Mouse (Mus musculus) embryonic facial prominence, embryonic 14.5 days (tissue): ENCODE results near the gene Tbce. TPM values are rescaled to one million over a fixed set of nuclear protein-coding genes. Genes with fewer than 3 reads are reported as not detected.

Experiments used
- ATAC-seq: fragments of 200-750 bp; cut with Nextera tagmentation; 2 replicates; pipeline ENCODE4 v1.8.0; 2017; ENCODE audit warnings: low read depth, moderate number of reproducible peaks, moderate TSS enrichment
- DNase-seq: peaks from one replicate; pipeline ENCODE4 v3.0.0-alpha.2; 2015; ENCODE audit warnings: low spot score
- H3K27ac ChIP-seq: fragments of 300-500 bp; sonication (generic); replicated peaks from 2 replicates; pipeline ENCODE4 v1.5.1; 2014; ENCODE audit warnings: low read depth, mild to moderate bottlenecking, low read length, moderate library complexity
- H3K27me3 ChIP-seq: fragments of 300-500 bp; sonication (generic); replicated peaks from 2 replicates; pipeline ENCODE4 v1.6.1; 2014; ENCODE audit warnings: low read length; ENCODE audit not compliant: control insufficient read depth, insufficient read depth
- H3K36me3 ChIP-seq: fragments of 300-500 bp; sonication (generic); 2 replicates; pipeline ENCODE4 v1.6.1; 2014; ENCODE audit warnings: low read length, mixed read lengths; ENCODE audit not compliant: control insufficient read depth, insufficient read depth
- H3K4me1 ChIP-seq: fragments of 300-500 bp; sonication (generic); 2 replicates; pipeline ENCODE4 v1.6.1; 2014; ENCODE audit warnings: antibody characterized with exemption, low read length; ENCODE audit not compliant: control insufficient read depth, insufficient read depth
- H3K4me2 ChIP-seq: fragments of 300-500 bp; sonication (generic); 2 replicates; pipeline ENCODE4 v1.6.1; 2014; ENCODE audit warnings: low read depth, mild to moderate bottlenecking, low read length, moderate library complexity, mixed read lengths
- H3K4me3 ChIP-seq: fragments of 300-500 bp; sonication (generic); 2 replicates; pipeline ENCODE4 v1.5.1; 2014; ENCODE audit warnings: low read depth, mild to moderate bottlenecking, low read length
- H3K9ac ChIP-seq: fragments of 300-500 bp; sonication (generic); 2 replicates; pipeline ENCODE4 v1.6.1; 2014; ENCODE audit warnings: low read depth, mild to moderate bottlenecking, low read length, moderate library complexity, mixed read lengths
- H3K9me3 ChIP-seq: fragments of 300-500 bp; sonication (generic); 2 replicates; pipeline ENCODE4 v1.6.1; 2016; ENCODE audit warnings: low read length; ENCODE audit not compliant: control insufficient read depth
- WGBS: fragments of 180-500 bp; shearing (Covaris S2); extraction: QIAGEN DNeasy Blood & Tissue Kit; methylation state at CpG from one replicate; pipeline ENCODE4 v1.1.7; 2014; 5-methylcytosine and 5-hydroxymethylcytosine counted together
- polyA plus RNA-seq: library from polyadenylated mRNA; unstranded; fragments of >200 nt; fragmentation: Nextera tagmentation; extraction: Ambion mirVana; gene quantifications from 2 replicates; pipeline ENCODE4 v1.2.1, GENCODE M21; 2014

The Tbce gene
- polyA plus RNA-seq = 47.5 and 54.6 TPM in 2 replicates

DNA sequence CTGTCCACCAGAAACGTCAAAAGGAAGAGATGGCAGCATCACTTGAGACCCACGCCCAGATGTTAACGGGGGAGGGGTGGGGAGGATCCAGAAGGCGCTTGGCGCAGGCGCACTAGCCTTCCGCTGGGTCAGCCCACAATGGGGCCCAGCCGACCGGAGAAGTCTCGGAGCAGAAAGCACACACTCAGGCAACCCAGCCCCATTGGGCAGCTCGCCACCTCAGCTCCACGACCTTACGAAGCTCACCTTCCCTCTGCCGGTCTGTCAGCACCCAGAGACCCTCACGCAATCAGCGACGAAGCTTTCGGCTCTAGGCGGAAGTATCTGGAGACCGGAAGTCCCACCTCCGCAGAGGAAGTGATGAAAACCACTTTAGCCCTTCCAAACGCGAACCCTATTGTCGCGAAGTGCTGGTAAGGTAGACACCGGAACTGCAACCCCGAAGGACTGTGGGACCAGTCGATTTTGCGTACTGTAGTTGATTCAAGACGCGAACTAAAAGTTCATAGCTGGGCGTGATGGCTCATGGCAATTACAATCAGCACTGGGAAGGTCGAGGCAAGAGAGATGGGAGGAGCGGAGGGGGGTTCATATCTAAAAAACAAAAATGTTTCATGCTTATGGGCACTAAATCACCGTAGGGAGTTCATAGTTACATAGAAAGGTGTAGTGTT lies at the start of gene Tbce:
Gene Tbce, minus strand, starts transcription at position 347 of the 674 bp plus-strand sequence.
- 1% methylated on average over 29 of the region's 35 CpGs for WGBS
- no peaks in the 10 kb centered on the region for H3K27me3 ChIP-seq
- H3K4me3 ChIP-seq = peak within 1 kb of the TSS; percentile 72
- H3K4me2 ChIP-seq = peak within 1 kb of the TSS; percentile 79
- DNase-seq (peak; percentile 96), ATAC-seq (peak; percentile 98)
- H3K9me3 ChIP-seq = no peaks in the 10 kb centered on the region
- H3K4me1 ChIP-seq = peaks cover 11% of the 10 kb centered on the region
- peak within 1 kb of the TSS; percentile 98 for H3K27ac ChIP-seq
- peak within 1 kb of the TSS; percentile 89 for H3K9ac ChIP-seq
- no peaks in the 10 kb centered on the region for H3K36me3 ChIP-seq

- WGBS = 100% methylated on average over 1 of the region's 1 CpGs
- Histone ChIP-seq H3K4me2 (no peak overlapping the region), H3K9me3 (0 out of 2 replicates have a peak, but pooled peaks cover 3% of the 10 kb centered on the region), H3K4me3 (no peak overlapping the region), H3K27me3 (no peaks in the 10 kb centered on the region), H3K9ac (no peak overlapping the region), H3K4me1 (no peaks in the 10 kb centered on the region), H3K36me3 (no peaks in the 10 kb centered on the region), H3K27ac (no peak overlapping the region)
- DNase-seq (no peak), ATAC-seq (no peak)
These were observed 49.2 kb upstream of the Tbce start for GRCm38 (mm10) chr13:14088669-14089068.

GRCm38 (mm10) chr13:14075326-14075725 lies 35.9 kb upstream of the Tbce start:
- WGBS = 90% methylated on average over 1 of the region's 1 CpGs
- Histone ChIP-seq H3K27me3 (no peaks in the 10 kb centered on the region), H3K4me1 (no peaks in the 10 kb centered on the region), H3K9ac (no peak overlapping the region), H3K4me3 (no peak overlapping the region), H3K36me3 (no peaks in the 10 kb centered on the region; the same call in 1 of the 2 replicates), H3K4me2 (no peak overlapping the region), H3K9me3 (no peaks in the 10 kb centered on the region), H3K27ac (no peak overlapping the region)
- DNase-seq = no peak
- no peak for ATAC-seq

GRCm38 (mm10) chr13:14074371-14074770 lies 34.9 kb upstream of the Tbce start:
- 99% methylated on average over 1 of the region's 1 CpGs for WGBS
- H3K27ac ChIP-seq = no peak overlapping the region
- H3K4me2 ChIP-seq = no peak overlapping the region
- DNase-seq = no peak
- H3K9me3 ChIP-seq = no peaks in the 10 kb centered on the region
- H3K4me3 ChIP-seq = no peak overlapping the region
- H3K36me3 ChIP-seq = no peaks in the 10 kb centered on the region; the same call in none of the 2 replicates
- no peak for ATAC-seq
- no peaks in the 10 kb centered on the region for H3K4me1 ChIP-seq
- no peak overlapping the region for H3K9ac ChIP-seq
- H3K27me3 ChIP-seq = no peaks in the 10 kb centered on the region

GRCm38 (mm10) chr13:14069291-14069690 lies 29.9 kb upstream of the Tbce start:
- 91% methylated on average over 1 of the region's 1 CpGs for WGBS
- no peak overlapping the region for H3K27ac ChIP-seq

DNA sequence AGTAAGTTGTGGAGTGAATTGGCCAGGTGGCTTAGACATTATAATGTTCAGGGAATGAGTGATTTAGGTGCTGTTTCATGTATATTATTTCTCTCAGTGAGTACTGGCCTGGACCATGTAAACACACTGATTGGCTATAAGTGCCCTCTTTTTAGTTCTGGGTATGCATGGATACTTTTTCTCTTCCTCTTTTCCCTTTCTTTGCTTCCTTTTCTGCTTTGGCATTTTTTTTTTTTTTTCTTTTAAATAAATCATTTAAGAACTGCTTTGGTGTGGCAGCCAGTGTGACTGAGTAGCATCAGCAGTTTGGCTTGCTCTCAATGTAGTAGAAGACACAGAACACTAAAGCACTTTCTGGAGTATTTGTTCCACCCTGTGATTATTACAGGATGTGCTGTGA lies 28.6 kb upstream of the Tbce start:
- ATAC-seq = no peak

More at GRCm38 (mm10) chr13:14069291-14069690, 29.9 kb upstream of the Tbce start:
- DNase-seq = no peak
- Histone ChIP-seq H3K27me3 (no peaks in the 10 kb centered on the region), H3K36me3 (peaks cover 20% of the 10 kb centered on the region), H3K4me2 (no peak overlapping the region), H3K4me3 (no peak overlapping the region), H3K9me3 (no peaks in the 10 kb centered on the region), H3K9ac (no peak overlapping the region), H3K4me1 (0 out of 2 replicates have a peak, but pooled peaks cover 9% of the 10 kb centered on the region)
- ATAC-seq = no peak

GRCm38 (mm10) chr13:14065701-14066100 lies 26.3 kb upstream of the Tbce start:
- DNase-seq (no peak), ATAC-seq (no peak)
- peaks cover 14% of the 10 kb centered on the region; the same call in 1 of the 2 replicates for H3K4me1 ChIP-seq
- no peaks in the 10 kb centered on the region for H3K27me3 ChIP-seq
- H3K4me3 ChIP-seq = no peak overlapping the region
- peaks cover 20% of the 10 kb centered on the region for H3K36me3 ChIP-seq
- no peaks in the 10 kb centered on the region for H3K9me3 ChIP-seq
- H3K27ac ChIP-seq = no peak overlapping the region
- no peak overlapping the region for H3K9ac ChIP-seq
- no peak overlapping the region for H3K4me2 ChIP-seq
- WGBS = 76% methylated on average over 1 of the region's 1 CpGs

More for the DNA sequence above, 28.6 kb upstream of the Tbce start:
- Histone ChIP-seq H3K36me3 (peaks cover 20% of the 10 kb centered on the region), H3K9me3 (no peaks in the 10 kb centered on the region), H3K4me3 (no peak overlapping the region), H3K9ac (no peak overlapping the region), H3K4me1 (0 out of 2 replicates have a peak, but pooled peaks cover 9% of the 10 kb centered on the region), H3K27ac (no peak overlapping the region), H3K27me3 (no peaks in the 10 kb centered on the region), H3K4me2 (no peak overlapping the region)
- DNase-seq = no peak

DNA sequence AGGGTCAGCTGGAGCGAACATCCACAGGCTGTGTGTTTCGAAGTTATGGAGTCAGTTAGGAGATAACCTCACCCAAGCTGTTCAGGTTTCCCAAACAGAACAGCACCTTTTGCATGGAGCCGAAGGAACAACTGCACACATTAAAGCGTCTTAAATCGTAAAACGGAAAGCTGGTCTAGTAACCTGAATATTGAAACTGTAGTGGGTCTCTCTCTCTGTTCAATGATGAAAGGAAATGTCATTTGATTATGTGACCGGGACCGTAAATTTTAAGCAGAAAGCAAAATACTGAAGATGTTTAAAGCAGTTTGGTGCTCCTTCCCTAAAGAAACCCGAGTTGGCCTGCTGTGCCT lies 25.6 kb upstream of the Tbce start:
- ATAC-seq (no peak), DNase-seq (no peak)
- H3K27me3 ChIP-seq = no peaks in the 10 kb centered on the region
- no peaks in the 10 kb centered on the region for H3K9me3 ChIP-seq
- WGBS = 9% methylated on average over 9 of the region's 9 CpGs
- peaks cover 20% of the 10 kb centered on the region for H3K36me3 ChIP-seq
- peaks cover 14% of the 10 kb centered on the region; the same call in 1 of the 2 replicates for H3K4me1 ChIP-seq
- H3K4me2 ChIP-seq = peak overlapping the region; percentile 71
- peak overlapping the region; percentile 98 for H3K4me3 ChIP-seq
- H3K27ac ChIP-seq = peak overlapping the region; percentile 97; the same call in 1 of the 2 replicates
- H3K9ac ChIP-seq = peak overlapping the region; percentile 98
